Mouse (Mus musculus) midbrain, embryonic 15.5 days (tissue): ENCODE data around the gene Gm7534. TPM values are rescaled to one million over a fixed set of nuclear protein-coding genes. Genes with fewer than 3 reads are reported as not detected.
"Not testable (repeated sequence)": the region's sequence is repeated elsewhere in the genome, so short reads cannot be mapped to it uniquely, and the experiment has no call there.

Source experiments
- ATAC-seq: fragments of 200-750 bp; cut with Nextera tagmentation; replicated peaks from 2 replicates; pipeline ENCODE4 v1.8.0; 2017; ENCODE audit warnings: moderate TSS enrichment
- H3K27ac ChIP-seq: fragments of 300-500 bp; sonication (generic); 2 replicates; pipeline ENCODE4 v1.5.1; 2015; ENCODE audit warnings: mild to moderate bottlenecking, inconsistent platforms
- H3K27me3 ChIP-seq: fragments of 300-500 bp; sonication (generic); replicated peaks from 2 replicates; pipeline ENCODE4 v1.6.1; 2015; ENCODE audit warnings: inconsistent platforms
- H3K36me3 ChIP-seq: fragments of 300-500 bp; sonication (generic); replicated peaks from 2 replicates; pipeline ENCODE4 v1.6.1; 2015; ENCODE audit warnings: inconsistent platforms
- H3K4me1 ChIP-seq: fragments of 300-500 bp; sonication (generic); 2 replicates; pipeline ENCODE4 v1.6.1; 2015; ENCODE audit warnings: inconsistent platforms
- H3K4me2 ChIP-seq: fragments of 300-500 bp; sonication (generic); 2 replicates; pipeline ENCODE4 v1.6.1; 2015; ENCODE audit warnings: inconsistent platforms, mild to moderate bottlenecking, moderate library complexity
- H3K4me3 ChIP-seq: fragments of 300-500 bp; sonication (generic); 2 replicates; pipeline ENCODE4 v1.5.1; 2015; ENCODE audit warnings: mild to moderate bottlenecking, inconsistent platforms
- H3K9ac ChIP-seq: fragments of 300-500 bp; sonication (generic); 2 replicates; pipeline ENCODE4 v1.6.1; 2015; ENCODE audit warnings: mild to moderate bottlenecking, inconsistent platforms
- H3K9me3 ChIP-seq: fragments of 300-500 bp; sonication (generic); 2 replicates; pipeline ENCODE4 v1.6.1; 2016; ENCODE audit warnings: inconsistent platforms
- WGBS: fragments of 180-500 bp; shearing (Covaris S2); methylation state at CpG from one replicate; pipeline ENCODE4 v1.1.7; 2015; ENCODE audit warnings: mixed read lengths; 5-methylcytosine and 5-hydroxymethylcytosine counted together
- polyA plus RNA-seq: library from polyadenylated mRNA; unstranded; fragments of >200 nt; fragmentation: Nextera tagmentation; extraction: Ambion mirVana; gene quantifications from 2 replicates; pipeline ENCODE4 v1.2.1, GENCODE M21; 2015

Gm7534 gene
- polyA plus RNA-seq, 1 experiment from 2014 or later, result not detected

DNA sequence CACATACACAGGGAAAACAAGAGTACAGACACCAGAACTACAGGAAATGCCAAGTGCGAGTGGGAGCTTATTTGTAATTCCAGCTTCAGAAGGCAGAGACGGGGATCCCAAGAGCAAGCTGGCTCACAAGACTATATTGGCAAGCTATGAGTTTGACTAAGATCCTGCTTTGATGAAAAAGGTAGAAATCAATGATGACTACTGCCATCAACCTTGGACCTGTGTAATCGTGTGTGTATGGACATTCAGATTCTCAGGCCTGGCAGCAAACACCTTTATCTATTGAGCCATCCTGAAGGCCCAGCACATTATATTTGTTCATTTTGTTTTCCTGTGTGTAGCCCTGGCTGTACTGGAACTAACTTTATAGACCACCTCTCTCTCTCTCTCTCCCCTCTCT is 19.1 kb downstream of the Gm7534 start:
- 87% methylated on average over 3 of the region's 3 CpGs for WGBS
- Histone ChIP-seq H3K27ac (no peak overlapping the region), H3K4me3 (no peak overlapping the region), H3K9me3 (no peaks in the 10 kb centered on the region), H3K36me3 (no peaks in the 10 kb centered on the region), H3K9ac (no peak overlapping the region), H3K4me2 (no peak overlapping the region), H3K4me1 (peaks cover 11% of the 10 kb centered on the region), H3K27me3 (no peaks in the 10 kb centered on the region)
- no peak for ATAC-seq

DNA sequence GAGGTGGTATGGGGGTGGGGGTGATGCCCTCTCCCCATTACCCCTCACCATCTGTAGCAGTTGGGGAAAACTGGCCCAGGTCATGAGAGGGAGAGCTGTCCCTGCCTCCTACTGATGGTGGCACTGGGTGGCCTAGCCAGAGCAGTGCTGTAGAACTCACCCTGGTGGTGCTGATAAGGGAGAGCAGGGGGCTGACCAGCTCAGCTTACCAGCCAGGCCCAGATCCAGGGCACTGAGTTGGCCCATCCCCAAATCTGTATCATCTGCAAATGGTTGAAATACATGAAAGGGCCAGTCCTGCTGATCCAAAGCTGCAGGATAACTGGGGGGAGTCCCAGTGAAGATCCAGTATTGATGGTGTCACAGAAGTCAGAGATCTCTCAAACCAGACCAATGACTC is 21.0 kb downstream of the Gm7534 start:
- no peak for ATAC-seq
- no peak overlapping the region for H3K4me3 ChIP-seq
- H3K9ac ChIP-seq, result no peak overlapping the region
- H3K27ac ChIP-seq, result no peak overlapping the region
- no peaks in the 10 kb centered on the region for H3K36me3 ChIP-seq
- H3K4me2 ChIP-seq, result no peak overlapping the region
- H3K9me3 ChIP-seq, result no peaks in the 10 kb centered on the region
- no peaks in the 10 kb centered on the region for H3K27me3 ChIP-seq
- H3K4me1 ChIP-seq, result peaks cover 11% of the 10 kb centered on the region

DNA sequence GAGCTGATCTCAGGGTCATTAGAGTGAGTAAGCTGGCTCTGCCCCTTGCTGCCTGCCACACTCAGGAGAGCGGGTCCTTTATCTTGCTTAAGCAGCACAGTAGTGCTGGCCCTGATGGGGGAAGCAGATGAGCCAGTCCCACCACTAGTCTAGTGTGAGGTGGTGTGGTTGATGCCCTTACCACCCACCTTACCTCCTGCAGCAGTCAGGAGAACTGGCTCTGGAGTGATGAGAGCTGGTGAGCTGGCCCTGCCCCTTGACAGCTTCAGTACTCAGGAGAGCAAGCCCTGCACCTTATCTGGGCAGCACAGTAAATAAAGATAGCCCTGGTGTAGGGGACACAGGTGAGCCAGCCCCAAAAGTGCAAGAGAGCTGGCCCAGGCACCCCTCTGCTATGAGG is 21.7 kb downstream of the Gm7534 start:
- 100% methylated on average over 1 of the region's 1 CpGs for WGBS
- ATAC-seq, result no peak
- no peak overlapping the region for H3K9ac ChIP-seq

DNA sequence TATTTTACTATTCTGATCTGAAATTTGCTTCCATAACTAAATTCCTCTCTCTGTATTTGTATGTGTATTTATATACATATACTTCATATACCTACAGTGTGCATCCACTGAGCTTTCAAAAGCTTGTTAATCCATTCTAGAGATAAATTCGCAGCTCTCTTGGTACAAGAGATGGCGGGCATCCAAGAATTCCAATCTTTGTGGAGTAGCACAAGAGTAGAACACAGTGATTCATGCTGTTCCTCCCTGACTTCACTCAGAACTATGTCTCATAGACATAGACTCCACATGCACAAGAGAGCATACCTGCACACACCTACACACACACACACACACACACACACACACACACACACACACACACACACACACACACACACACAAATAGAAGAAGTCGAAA is 30.4 kb downstream of the Gm7534 start:
- Histone ChIP-seq H3K9me3 (no peaks in the 10 kb centered on the region), H3K27ac (no peak overlapping the region), H3K36me3 (no peaks in the 10 kb centered on the region), H3K27me3 (no peaks in the 10 kb centered on the region), H3K9ac (no peak overlapping the region), H3K4me2 (no peak overlapping the region), H3K4me1 (no peaks in the 10 kb centered on the region), H3K4me3 (no peak overlapping the region)
- ATAC-seq, result no peak
- WGBS, result 82% methylated on average over 3 of the region's 3 CpGs

More for the DNA sequence above, 21.7 kb downstream of the Gm7534 start:
- H3K9me3 ChIP-seq, result no peaks in the 10 kb centered on the region
- H3K4me3 ChIP-seq, result no peak overlapping the region
- H3K36me3 ChIP-seq, result no peaks in the 10 kb centered on the region
- no peak overlapping the region for H3K27ac ChIP-seq
- no peaks in the 10 kb centered on the region for H3K27me3 ChIP-seq
- peaks cover 9% of the 10 kb centered on the region for H3K4me1 ChIP-seq
- H3K4me2 ChIP-seq, result no peak overlapping the region

DNA sequence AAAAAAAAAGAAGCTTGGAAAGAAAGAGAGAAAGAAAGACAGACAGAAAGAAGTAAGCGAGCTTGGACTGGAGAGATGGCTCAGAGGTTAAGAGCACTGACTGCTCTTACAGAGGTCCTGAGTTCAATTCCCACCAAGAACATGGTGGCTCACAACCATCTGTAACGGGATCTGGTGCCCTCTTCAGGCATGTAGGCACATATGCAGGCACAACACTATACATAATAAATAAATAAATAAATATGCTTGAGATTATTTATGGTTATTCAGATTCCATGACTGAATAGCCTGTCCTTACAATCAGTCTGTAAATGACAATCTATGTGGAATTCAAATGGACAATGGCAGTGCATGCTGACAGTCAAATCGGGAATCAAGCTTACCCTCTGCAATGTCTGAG is 35.9 kb downstream of the Gm7534 start:
- no peak for ATAC-seq
- WGBS, result 93% methylated on average over 3 of the region's 3 CpGs
- H3K4me2 ChIP-seq, result no peak overlapping the region
- H3K9me3 ChIP-seq, result no peaks in the 10 kb centered on the region
- no peak overlapping the region for H3K4me3 ChIP-seq
- no peaks in the 10 kb centered on the region for H3K4me1 ChIP-seq
- H3K36me3 ChIP-seq, result no peaks in the 10 kb centered on the region
- no peak overlapping the region for H3K9ac ChIP-seq
- no peak overlapping the region for H3K27ac ChIP-seq
- H3K27me3 ChIP-seq, result no peaks in the 10 kb centered on the region

DNA sequence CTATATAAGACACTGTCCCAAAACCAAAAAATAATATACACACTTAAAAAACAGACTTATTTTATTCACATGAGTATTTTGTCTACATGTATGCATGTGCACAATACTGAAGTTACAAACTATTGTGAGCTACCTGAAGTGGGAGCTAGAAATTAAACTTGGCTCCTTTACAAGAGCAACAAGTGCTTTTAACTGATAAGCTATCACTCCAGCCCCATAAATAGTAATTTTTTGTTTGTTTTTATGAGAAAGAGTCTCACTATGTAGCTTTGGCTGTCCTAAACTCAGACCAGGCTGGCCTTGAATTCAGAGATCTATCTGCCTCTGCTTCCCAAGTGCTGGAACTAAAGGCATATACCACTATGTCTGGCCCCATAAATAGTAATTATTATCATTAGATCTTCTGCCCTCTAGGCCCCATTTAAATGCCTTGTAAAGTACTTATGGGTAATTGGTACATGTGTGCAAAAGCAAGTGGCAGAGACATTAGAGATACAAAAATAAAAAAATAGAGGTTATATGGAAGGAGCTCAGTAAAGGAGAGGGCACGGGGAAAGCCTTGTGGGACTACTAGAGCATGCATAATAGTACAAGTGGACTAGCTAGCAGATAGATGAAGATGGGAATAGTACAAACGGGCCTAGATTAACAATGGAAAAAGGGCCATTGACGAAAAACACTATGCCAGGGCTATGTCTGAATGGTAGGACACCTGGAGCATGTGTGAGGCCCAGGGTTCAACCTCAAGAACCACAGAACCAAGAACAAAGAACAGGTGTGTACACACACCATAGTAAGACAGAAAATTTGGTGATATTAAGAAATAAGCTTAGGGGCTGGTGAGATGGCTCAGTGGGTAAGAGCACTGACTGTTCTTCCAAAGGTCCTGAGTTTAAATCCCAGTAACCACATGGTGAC is 37.0 kb downstream of the Gm7534 start:
- Histone ChIP-seq H3K9me3 (no peaks in the 10 kb centered on the region), H3K4me2 (no peak overlapping the region), H3K27me3 (no peaks in the 10 kb centered on the region), H3K9ac (no peak overlapping the region), H3K4me1 (no peaks in the 10 kb centered on the region), H3K36me3 (no peaks in the 10 kb centered on the region), H3K4me3 (no peak overlapping the region), H3K27ac (no peak overlapping the region)
- 93% methylated on average over 3 of the region's 3 CpGs for WGBS
- no peak for ATAC-seq

DNA sequence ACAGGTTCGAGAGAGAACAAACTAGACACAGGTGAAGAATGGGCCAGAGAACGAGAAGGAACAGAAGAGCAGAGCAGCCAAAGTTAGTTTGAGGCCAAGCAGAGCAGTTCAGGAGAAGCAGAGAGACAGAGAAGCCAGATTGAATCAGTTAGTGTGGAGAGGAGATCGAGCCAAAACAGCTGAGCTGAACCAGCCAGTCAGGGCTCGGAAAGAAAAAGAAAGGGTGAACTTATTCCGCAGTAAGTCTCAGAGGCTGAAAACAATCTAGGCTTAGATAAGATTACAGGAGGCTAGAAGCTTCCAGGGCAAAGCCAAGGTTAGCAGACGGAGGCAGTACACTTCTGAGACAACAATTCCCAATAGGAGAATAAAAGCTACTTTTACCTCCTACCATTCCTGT is 37.8 kb downstream of the Gm7534 start:
- whole genome bisulfite sequencing, result 86% methylated on average over 6 of the region's 6 CpGs
- Histone ChIP-seq H3K27ac (no peak overlapping the region), H3K9me3 (no peaks in the 10 kb centered on the region), H3K4me1 (no peaks in the 10 kb centered on the region), H3K27me3 (no peaks in the 10 kb centered on the region), H3K4me3 (no peak overlapping the region), H3K9ac (no peak overlapping the region), H3K4me2 (no peak overlapping the region), H3K36me3 (no peaks in the 10 kb centered on the region)
- ATAC-seq, result no peak

DNA sequence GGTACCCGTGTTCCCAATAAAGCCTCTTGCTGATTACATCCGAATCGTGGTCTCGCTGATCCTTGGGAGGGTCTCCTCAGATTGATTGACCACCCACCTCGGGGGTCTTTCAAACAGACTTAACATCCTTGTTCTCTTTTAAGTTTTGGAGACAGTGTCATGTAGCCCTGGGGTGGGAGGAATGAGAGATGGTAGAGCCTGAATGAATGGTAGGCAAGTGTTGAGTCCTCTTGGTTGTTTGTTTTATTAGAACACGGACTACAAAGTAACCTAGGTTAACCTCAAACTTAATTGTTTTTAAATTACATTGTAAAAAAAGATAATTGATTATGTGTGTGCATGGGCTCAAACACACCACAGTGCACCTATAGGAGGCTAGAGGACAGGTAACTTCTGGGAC is 38.2 kb downstream of the Gm7534 start:
- Histone ChIP-seq H3K4me3 (no peak overlapping the region), H3K9me3 (no peaks in the 10 kb centered on the region), H3K4me1 (no peaks in the 10 kb centered on the region), H3K4me2 (no peak overlapping the region), H3K27me3 (no peaks in the 10 kb centered on the region), H3K9ac (no peak overlapping the region), H3K27ac (no peak overlapping the region), H3K36me3 (no peaks in the 10 kb centered on the region)
- 92% methylated on average over 5 of the region's 6 CpGs for WGBS
- no peak for ATAC-seq

DNA sequence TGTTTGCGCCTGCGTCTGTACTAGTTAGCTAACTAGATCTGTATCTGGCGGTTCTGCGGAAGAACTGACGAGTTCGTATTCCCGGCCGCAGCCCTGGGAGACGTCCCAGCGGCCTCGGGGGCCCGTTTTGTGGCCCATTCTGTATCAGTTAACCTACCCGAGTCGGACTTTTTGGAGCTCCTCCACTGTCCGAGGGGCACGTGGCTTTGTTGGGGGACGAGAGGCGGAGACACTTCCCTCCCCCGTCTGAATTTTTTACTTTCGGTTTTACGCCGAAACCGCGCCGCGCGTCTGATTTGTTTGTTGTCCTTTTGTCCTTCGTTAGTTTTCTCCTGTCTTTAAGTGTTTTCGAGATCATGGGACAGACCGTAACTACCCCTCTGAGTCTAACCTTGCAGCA is 42.7 kb downstream of the Gm7534 start:
- 7% methylated on average over 30 of the region's 30 CpGs for WGBS
- H3K9me3 ChIP-seq, H3K9ac ChIP-seq, H3K27me3 ChIP-seq, H3K4me1 ChIP-seq, H3K36me3 ChIP-seq, H3K27ac ChIP-seq, ATAC-seq: not testable (repeated sequence)
- Histone ChIP-seq H3K4me2 (peak overlapping the region; percentile 62), H3K4me3 (peak overlapping the region; percentile 44)

DNA sequence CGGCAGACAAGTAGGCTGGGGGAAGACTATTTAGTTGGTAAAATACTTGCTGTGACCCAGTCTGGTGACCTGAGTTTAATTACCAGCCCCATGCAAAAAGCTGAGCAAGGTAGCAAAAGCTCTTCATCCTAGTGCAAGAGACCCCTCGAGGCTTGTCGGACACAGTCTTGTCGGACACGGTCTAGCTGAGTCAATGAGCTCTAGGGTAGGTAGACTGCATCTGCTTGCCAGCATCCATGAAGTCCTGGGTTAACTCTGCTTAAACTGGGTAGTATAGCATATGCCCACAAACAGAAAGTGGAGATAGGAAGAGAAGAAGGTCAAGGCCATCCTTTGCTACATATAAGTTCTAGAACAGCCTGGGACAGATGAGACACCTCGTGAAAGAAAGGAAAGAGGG is 44.0 kb downstream of the Gm7534 start:
- Histone ChIP-seq H3K9ac (no peak overlapping the region), H3K9me3 (no peaks in the 10 kb centered on the region), H3K4me2 (no peak overlapping the region), H3K4me3 (no peak overlapping the region), H3K4me1 (no peaks in the 10 kb centered on the region), H3K27me3 (no peaks in the 10 kb centered on the region; the same call in 1 of the 2 replicates), H3K36me3 (no peaks in the 10 kb centered on the region; the same call in 1 of the 2 replicates), H3K27ac (no peak overlapping the region)
- WGBS, result 84% methylated on average over 6 of the region's 6 CpGs
- ATAC-seq, result no peak

DNA sequence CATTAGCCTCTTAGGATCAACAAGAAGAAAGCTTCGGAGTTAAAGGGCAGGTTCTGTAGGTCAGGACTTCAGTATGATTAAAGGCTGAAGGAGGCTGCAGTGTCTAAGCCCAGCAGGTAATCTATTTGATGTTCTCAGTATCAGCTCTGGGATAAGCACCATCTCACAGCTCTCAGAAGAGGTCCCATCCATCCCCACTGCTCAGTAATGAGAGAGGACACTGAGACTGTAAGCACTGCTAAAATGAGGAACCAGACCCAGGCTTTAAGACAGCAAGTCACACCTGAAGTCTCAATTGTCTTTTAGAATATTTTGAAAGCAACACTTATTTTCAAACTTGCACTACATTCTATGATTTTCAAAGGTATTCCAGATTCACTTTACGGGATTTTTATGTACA is 45.2 kb downstream of the Gm7534 start:
- Histone ChIP-seq H3K27me3 (no peaks in the 10 kb centered on the region; the same call in 1 of the 2 replicates), H3K9me3 (no peaks in the 10 kb centered on the region), H3K27ac (no peak overlapping the region), H3K4me2 (no peak overlapping the region), H3K4me1 (no peaks in the 10 kb centered on the region), H3K4me3 (no peak overlapping the region), H3K9ac (no peak overlapping the region), H3K36me3 (peaks cover 6% of the 10 kb centered on the region; the same call in 1 of the 2 replicates)
- no peak for ATAC-seq
- 82% methylated on average over 2 of the region's 2 CpGs for WGBS

DNA sequence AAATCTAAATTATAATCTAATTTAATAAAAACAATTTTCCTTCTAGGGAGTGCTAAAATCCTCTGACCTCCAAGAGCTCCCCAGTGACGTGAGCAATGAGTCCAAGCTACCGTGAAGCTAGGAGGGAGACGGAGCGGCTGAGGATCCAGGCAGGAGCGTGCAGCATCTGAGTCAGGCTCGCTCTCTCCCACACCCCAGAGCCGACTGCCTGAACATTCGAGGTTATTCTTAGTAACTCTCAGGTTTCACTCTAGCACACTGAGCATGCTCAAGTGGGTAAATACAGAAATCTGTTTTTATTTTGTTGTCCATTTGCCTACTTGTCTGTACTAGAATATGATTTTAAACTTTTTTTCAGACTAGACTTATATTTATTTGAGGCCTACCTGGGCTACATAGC is 46.1 kb downstream of the Gm7534 start:
- Histone ChIP-seq H3K4me1 (no peaks in the 10 kb centered on the region), H3K27me3 (no peaks in the 10 kb centered on the region; the same call in 1 of the 2 replicates), H3K4me2 (no peak overlapping the region), H3K9me3 (no peaks in the 10 kb centered on the region), H3K36me3 (peaks cover 6% of the 10 kb centered on the region; the same call in 1 of the 2 replicates), H3K9ac (no peak overlapping the region), H3K27ac (no peak overlapping the region), H3K4me3 (no peak overlapping the region)
- 78% methylated on average over 8 of the region's 8 CpGs for WGBS
- no peak for ATAC-seq

DNA sequence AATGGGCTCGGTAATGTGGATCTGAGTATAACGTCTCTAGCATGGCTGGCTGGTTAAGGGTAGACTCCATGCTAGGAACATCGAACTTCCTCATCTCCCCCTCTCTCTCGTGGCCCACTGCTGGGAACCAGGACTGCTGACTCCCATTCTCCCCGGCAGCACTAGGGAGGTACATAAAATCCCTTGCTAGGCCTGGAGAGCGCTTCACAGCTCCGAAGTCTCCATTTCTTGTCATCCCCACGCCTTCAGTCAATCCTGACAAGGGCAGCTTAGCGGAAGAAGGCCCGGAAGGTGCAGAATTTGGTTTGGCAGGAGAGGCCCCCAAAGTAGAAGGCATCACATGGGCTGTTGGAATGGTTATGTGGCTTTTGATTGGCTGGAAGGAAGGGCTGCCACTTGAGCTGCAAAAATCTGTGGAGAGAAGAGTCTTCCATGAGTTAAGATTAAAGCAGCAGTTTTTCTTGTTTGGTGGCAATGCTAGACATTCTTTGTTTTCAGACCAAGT is 46.8 kb downstream of the Gm7534 start:
- H3K36me3 ChIP-seq, result peaks cover 6% of the 10 kb centered on the region; the same call in 1 of the 2 replicates
- no peak for ATAC-seq
- H3K4me1 ChIP-seq, result no peaks in the 10 kb centered on the region
- no peak overlapping the region for H3K27ac ChIP-seq
- 95% methylated on average over 10 of the region's 10 CpGs for WGBS
- H3K9me3 ChIP-seq, result no peaks in the 10 kb centered on the region
- no peak overlapping the region for H3K4me3 ChIP-seq
- H3K9ac ChIP-seq, result no peak overlapping the region
- H3K4me2 ChIP-seq, result no peak overlapping the region
- H3K27me3 ChIP-seq, result no peaks in the 10 kb centered on the region; the same call in 1 of the 2 replicates
